8 mouse cellular contexts compared by ENCODE assay signal in the genomic region with DNA sequence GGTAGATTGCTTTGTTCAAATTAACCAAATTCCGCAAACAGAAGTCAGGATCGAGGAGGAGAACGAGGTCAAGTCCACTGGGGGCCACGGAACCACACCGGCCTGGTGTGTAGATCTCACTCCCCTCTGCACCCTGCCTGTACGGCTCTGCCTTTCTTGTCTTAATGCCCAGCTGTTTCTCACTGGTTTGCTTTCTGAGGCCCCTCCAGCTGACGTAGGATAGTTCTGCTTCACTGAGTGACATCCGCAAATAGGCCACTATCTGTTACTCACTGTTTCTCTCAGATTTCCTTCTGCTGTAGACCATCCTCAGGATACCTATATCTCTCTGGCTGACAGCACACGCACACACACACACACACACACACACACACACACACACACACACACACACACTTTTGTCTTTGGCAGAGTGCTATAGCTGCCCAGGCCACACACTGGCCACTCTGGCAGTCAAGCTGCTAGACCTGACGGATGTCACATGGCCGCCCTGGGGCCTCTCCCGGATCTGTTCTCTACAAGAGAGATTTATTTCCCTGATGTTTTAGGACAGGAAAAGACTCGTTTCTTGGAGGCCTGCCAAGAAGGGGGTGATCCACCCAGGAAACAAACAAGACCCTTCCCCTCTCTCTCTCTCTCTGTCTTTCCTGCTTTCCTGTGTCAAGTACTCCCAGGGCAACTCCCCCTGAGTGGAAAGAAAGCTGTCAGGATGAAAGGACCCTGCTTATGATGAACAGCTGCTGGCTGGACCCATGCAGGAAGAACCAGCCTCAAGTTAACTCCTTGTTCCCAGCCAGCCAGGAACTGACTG.
DNase-seq lines count a peak whose midpoint lies in the region; ATAC-seq lines count a peak whose summit lies in the region.

No protein-coding gene starts in this region.

- intact Hi-C loops in left cerebral cortex, postnatal 4 days (cut with DNase I) = no loop called here
- intact Hi-C loops in heart, postnatal 10 days (cut with DNase I) = no loop called here

- peak; percentile 41 for DNase-seq in left cerebral cortex, postnatal 4 days
- DNase-seq in left cerebral cortex, adult 8-10 months (ENCODE audit: low spot score in 2 of 2) = no peak
- peak; percentile 40 to 63 for DNase-seq in heart, postnatal 10 days
- peak; percentile 68 to 80 for DNase-seq in kidney, postnatal 25 days
- DNase-seq in mesoderm, embryonic 11.5 days (ENCODE audit: low read depth, low spot score) = peak; percentile 89
- no peak for DNase-seq in left cerebral cortex, adult 11 months (ENCODE audit: low spot score)
- no peak for DNase-seq in cerebellum, adult 9-10 months

- no peak for ATAC-seq in granulocyte monocyte progenitor cell, adult 5-6 weeks (replicated peaks; ENCODE audit: poor library complexity, severe bottlenecking)

Comparison
In these comparisons a context has a peak if more than half of its experiments do, and no peak if none do; other contexts are left out.
1. DNase-seq: peak in left cerebral cortex, postnatal 4 days (single experiment), heart, postnatal 10 days (2 of 2), kidney, postnatal 25 days (2 of 2) and mesoderm, embryonic 11.5 days (single experiment); none in left cerebral cortex, adult 8-10 months (0 of 2), left cerebral cortex, adult 11 months (single experiment) and cerebellum, adult 9-10 months (single experiment).